Mouse (Mus musculus): ENCODE data around the gene Gltpd2.

- TF ChIP-seq CTCF (IDR thresholded peaks at IDR 0.05; ENCODE audit: control insufficient read depth, insufficient read depth, low read length) (no peak), POLR2A (IDR thresholded peaks at IDR 0.05; ENCODE audit: borderline replicate concordance, control insufficient read depth, low read depth, low read length) (no peak)
Observed at GRCm38 (mm10) chr11:70502018-70502417, 17.0 kb upstream of the Gltpd2 start.
